Mouse (Mus musculus) gastrocnemius, postnatal 14 days (tissue): Measurements from ENCODE around the gene BC048403. TPM values are rescaled to one million over a fixed set of nuclear protein-coding genes. Genes with fewer than 3 reads are reported as not detected.

Source experiments
- DNase-seq: peaks from one replicate; pipeline ENCODE4 v3.0.0; 2021; ENCODE audit warnings: mixed read lengths
- intact Hi-C: fragments of 180-260 bp; cut with DNase I; formaldehyde crosslinking; loops from one replicate; pipeline ENCODE4 v1.15.1; 2025; ENCODE audit warnings: low total_unique reads
- total RNA-seq, 2 experiments: library from RNA; stranded (reverse); gene quantifications; 2 replicates each; pipeline ENCODE4 v1.2.3; 2021

Gene BC048403
- total RNA-seq, 2 experiments from 2014 or later, result 1.4 to 2.0 TPM

DNA sequence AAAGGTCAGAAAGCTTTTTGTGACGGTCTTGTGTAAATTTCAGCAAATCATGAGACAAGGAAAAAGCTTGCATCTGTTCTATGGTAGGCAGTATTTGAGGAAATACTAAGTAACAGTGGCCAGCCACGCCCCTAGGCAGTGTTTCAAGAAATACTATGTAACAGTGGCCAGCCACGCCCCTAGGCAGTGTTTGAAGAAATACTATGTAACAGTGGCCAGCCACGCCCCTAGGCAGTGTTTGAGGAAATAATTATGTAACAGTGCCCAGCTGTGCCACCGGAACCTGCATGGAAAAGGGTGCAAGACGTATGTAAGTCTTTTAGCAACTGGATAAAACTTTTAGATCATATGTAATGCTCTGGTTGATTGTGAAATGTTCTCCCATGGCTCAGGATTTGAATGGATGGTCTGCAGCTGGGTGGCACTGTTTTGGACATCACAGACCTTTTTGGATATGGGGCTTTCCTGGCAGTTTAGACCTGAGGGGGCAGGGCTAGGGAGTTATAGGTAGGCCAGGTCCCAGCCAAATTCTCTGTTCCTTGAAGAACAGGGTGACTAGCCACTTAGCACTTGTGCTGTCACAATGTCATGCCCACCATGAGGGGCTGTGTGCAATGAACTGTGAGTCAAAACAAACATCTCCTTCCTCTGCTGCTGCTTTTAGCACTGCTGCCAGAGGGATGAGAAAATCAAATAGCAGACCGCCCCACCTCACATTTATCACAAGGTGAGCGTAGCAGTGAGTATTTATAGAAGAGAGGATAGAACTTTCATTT is 56.5 kb downstream of the BC048403 start:
- intact Hi-C loops, result no loop called here
- no peak for DNase-seq

DNA sequence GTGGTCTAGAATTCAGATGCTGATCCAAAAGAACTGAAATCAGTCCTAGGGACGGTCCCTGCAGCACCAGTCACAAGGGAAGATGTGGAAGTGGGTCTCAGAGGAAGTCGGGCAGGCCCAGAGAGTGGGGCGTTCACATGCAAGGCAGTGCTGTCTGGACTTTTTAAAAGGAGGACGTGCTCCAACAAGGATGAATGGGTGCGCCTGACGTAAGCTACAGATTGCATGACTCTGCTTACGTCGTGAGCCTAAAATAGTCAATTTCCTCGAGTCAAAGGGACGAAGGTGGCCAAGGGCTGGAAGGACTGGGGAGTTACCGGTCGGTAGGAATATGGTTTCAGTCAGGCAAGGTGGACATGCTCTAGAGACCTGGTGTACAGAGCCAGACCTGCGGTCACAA is 60.3 kb downstream of the BC048403 start:
- intact Hi-C loops, result no loop called here
- DNase-seq, result no peak

Other genes starting within 250 kb of the BC048403 start
- gene Tbk1, start 153.2 kb upstream of the BC048403 start, total RNA-seq, result 10 to 100 TPM; 11.0 to 11.5 TPM
- gene Xpot, start 113.6 kb upstream of the BC048403 start, total RNA-seq, result 10 to 100 TPM; 20.3 to 28.2 TPM
- not detected for gene D930020B18Rik, start 98.3 kb upstream of the BC048403 start, total RNA-seq